Mouse (Mus musculus) cerebellum, adult 2 months (tissue): ENCODE results near the gene Fryl. TPM values are rescaled to one million over a fixed set of nuclear protein-coding genes. Genes with fewer than 3 reads are reported as not detected.

Source experiments
- DNase-seq, 2 experiments: peaks; one replicate each; pipeline ENCODE4 v3.0.0; 2021
- H3K27ac ChIP-seq: fragments of 200-500 bp; 2 replicates; pipeline ENCODE4 v1.5.1; 2012; ENCODE audit warnings: low read length, control low read depth, inconsistent platforms; ENCODE audit not compliant: insufficient read depth
- H3K27me3 ChIP-seq: fragments of 200-500 bp; 2 replicates; pipeline ENCODE4 v1.6.1; 2012; ENCODE audit warnings: inconsistent platforms, mild to moderate bottlenecking, low read length, moderate library complexity; ENCODE audit not compliant: control insufficient read depth, insufficient read depth
- H3K4me1 ChIP-seq: fragments of 200-500 bp; 2 replicates; pipeline ENCODE4 v1.6.1; 2011; ENCODE audit warnings: low read length; ENCODE audit not compliant: control insufficient read depth, insufficient read depth
- H3K4me3 ChIP-seq: fragments of 200-500 bp; replicated peaks from 2 replicates; pipeline ENCODE3; 2011; ENCODE audit warnings: mild to moderate bottlenecking, low read depth, low read length, control low read depth; ENCODE audit not compliant: insufficient read depth
- CTCF ChIP-seq: fragments of 200-500 bp; IDR thresholded peaks from 2 replicates; pipeline ENCODE4 v1.5.1; 2011; ENCODE audit warnings: low read depth, mild to moderate bottlenecking, control low read depth, low read length, moderate library complexity, borderline replicate concordance; ENCODE audit not compliant: insufficient read depth
- POLR2A ChIP-seq: fragments of 200-500 bp; IDR thresholded peaks from 2 replicates; pipeline ENCODE4 v1.6.1; 2011; ENCODE audit warnings: low read length, control low read depth, borderline replicate concordance; ENCODE audit not compliant: insufficient read depth
- WGBS: fragments of 180-500 bp; shearing (Covaris S2); methylation state at CpG from one replicate; pipeline ENCODE4 v1.1.7; 2018; 5-methylcytosine and 5-hydroxymethylcytosine counted together
- polyA plus RNA-seq: library from polyadenylated mRNA; depleted of rRNA; stranded (reverse); fragments of >200 nt; gene quantifications from 2 replicates; pipeline ENCODE4 v1.2.3, GENCODE M21; 2012

The Fryl gene
- polyA plus RNA-seq, 1 experiment: 60.2 TPM

- H3K27me3 ChIP-seq: no peaks in the 10 kb centered on the region
- H3K27ac ChIP-seq: no peak overlapping the region
- TF ChIP-seq CTCF (no peak), POLR2A (no peak)
- H3K4me3 ChIP-seq: no peak overlapping the region
- 0 out of 2 replicates have a peak, but pooled peaks cover under 1% of the 10 kb centered on the region for H3K4me1 ChIP-seq
- DNase-seq: no peak
- 66% methylated on average over 2 of the region's 2 CpGs for WGBS
Measured at GRCm38 (mm10) chr5:73289900-73290299, 33.5 kb upstream of the Fryl start.

GRCm38 (mm10) chr5:73286603-73287002 lies 30.2 kb upstream of the Fryl start:
- no peak for TF ChIP-seq POLR2A
- no peak for TF ChIP-seq CTCF
- WGBS: 68% methylated on average over 5 of the region's 5 CpGs

GRCm38 (mm10) chr5:73285470-73285978 lies 29.1 kb upstream of the Fryl start:
- 85% methylated on average over 3 of the region's 3 CpGs for WGBS
- H3K27me3 ChIP-seq: no peaks in the 10 kb centered on the region
- no peak overlapping the region for H3K4me3 ChIP-seq
- H3K4me1 ChIP-seq: no peaks in the 10 kb centered on the region
- DNase-seq: no peak
- TF ChIP-seq POLR2A: no peak
- TF ChIP-seq CTCF: no peak
- no peak overlapping the region for H3K27ac ChIP-seq

More at GRCm38 (mm10) chr5:73286603-73287002, 30.2 kb upstream of the Fryl start:
- Histone ChIP-seq H3K27ac (no peak overlapping the region), H3K27me3 (no peaks in the 10 kb centered on the region), H3K4me1 (no peaks in the 10 kb centered on the region), H3K4me3 (no peak overlapping the region)
- DNase-seq: no peak

- no peak overlapping the region for H3K27ac ChIP-seq
- no peak overlapping the region for H3K4me3 ChIP-seq
- no peaks in the 10 kb centered on the region for H3K27me3 ChIP-seq
- TF ChIP-seq CTCF: no peak
- TF ChIP-seq POLR2A: no peak
- no peaks in the 10 kb centered on the region for H3K4me1 ChIP-seq
- no peak for DNase-seq
Measured at GRCm38 (mm10) chr5:73284046-73284445, 27.6 kb upstream of the Fryl start.

GRCm38 (mm10) chr5:73280567-73280850 lies 24.1 kb upstream of the Fryl start:
- TF ChIP-seq CTCF (no peak), POLR2A (no peak)
- H3K4me1 ChIP-seq: no peaks in the 10 kb centered on the region
- no peak overlapping the region for H3K27ac ChIP-seq
- H3K27me3 ChIP-seq: no peaks in the 10 kb centered on the region
- WGBS: 81% methylated on average over 4 of the region's 4 CpGs
- H3K4me3 ChIP-seq: no peak overlapping the region
- DNase-seq: no peak

GRCm38 (mm10) chr5:73279732-73280566 lies 23.5 kb upstream of the Fryl start:
- TF ChIP-seq CTCF (no peak), POLR2A (no peak)
- WGBS: 76% methylated on average over 4 of the region's 4 CpGs
- Histone ChIP-seq H3K4me1 (no peaks in the 10 kb centered on the region), H3K27ac (no peak overlapping the region), H3K27me3 (no peaks in the 10 kb centered on the region), H3K4me3 (no peak overlapping the region)
- no peak for DNase-seq

- Histone ChIP-seq H3K27ac (no peak overlapping the region), H3K4me3 (no peak overlapping the region), H3K27me3 (no peaks in the 10 kb centered on the region), H3K4me1 (no peaks in the 10 kb centered on the region)
- no peak for DNase-seq
- no peak for TF ChIP-seq CTCF
- TF ChIP-seq POLR2A: no peak
- WGBS: 83% methylated on average over 10 of the region's 10 CpGs
Measured at GRCm38 (mm10) chr5:73279190-73279589, 22.8 kb upstream of the Fryl start.

- WGBS: 76% methylated on average over 2 of the region's 2 CpGs
- Histone ChIP-seq H3K4me1 (no peaks in the 10 kb centered on the region), H3K27me3 (no peaks in the 10 kb centered on the region), H3K4me3 (no peak overlapping the region), H3K27ac (no peak overlapping the region)
- DNase-seq: no peak
- TF ChIP-seq CTCF (no peak), POLR2A (no peak)
Measured at GRCm38 (mm10) chr5:73274941-73275340, 18.5 kb upstream of the Fryl start.
